Mouse (Mus musculus) hindbrain, embryonic 14.5 days (tissue): ENCODE data around the gene Mpnd. TPM values are rescaled to one million over a fixed set of nuclear protein-coding genes. Genes with fewer than 3 reads are reported as not detected.

Experiments used
- ATAC-seq: fragments of 200-750 bp; cut with Nextera tagmentation; 2 replicates; pipeline ENCODE4 v1.8.0; 2017; ENCODE audit warnings: moderate number of reproducible peaks, mild to moderate bottlenecking, moderate TSS enrichment, moderate library complexity; ENCODE audit not compliant: low FRiP score
- DNase-seq: peaks from one replicate; pipeline ENCODE4 v3.0.0-alpha.2; 2015; ENCODE audit warnings: low spot score
- H3K27ac ChIP-seq: fragments of 300-500 bp; sonication (generic); 2 replicates; pipeline ENCODE4 v1.5.1; 2014; ENCODE audit warnings: mild to moderate bottlenecking, moderate library complexity
- H3K27me3 ChIP-seq: fragments of 300-500 bp; sonication (generic); 2 replicates; pipeline ENCODE4 v1.6.1; 2014; ENCODE audit warnings: mild to moderate bottlenecking, low read length, mixed read lengths; ENCODE audit not compliant: control insufficient read depth, insufficient read depth
- H3K36me3 ChIP-seq: fragments of 300-500 bp; sonication (generic); replicated peaks from 2 replicates; pipeline ENCODE4 v1.6.1; 2014; ENCODE audit not compliant: control insufficient read depth, insufficient read depth
- H3K4me1 ChIP-seq: fragments of 300-500 bp; sonication (generic); replicated peaks from 2 replicates; pipeline ENCODE4 v1.6.1; 2014; ENCODE audit warnings: antibody characterized with exemption, low read length, mixed read lengths; ENCODE audit not compliant: control insufficient read depth, insufficient read depth
- H3K4me2 ChIP-seq: fragments of 300-500 bp; sonication (generic); replicated peaks from 2 replicates; pipeline ENCODE4 v1.6.1; 2014; ENCODE audit warnings: mild to moderate bottlenecking, moderate library complexity
- H3K4me3 ChIP-seq: fragments of 300-500 bp; sonication (generic); replicated peaks from 2 replicates; pipeline ENCODE4 v1.5.1; 2014; ENCODE audit warnings: mild to moderate bottlenecking, low read length
- H3K9ac ChIP-seq: fragments of 300-500 bp; sonication (generic); 2 replicates; pipeline ENCODE4 v1.6.1; 2014
- H3K9me3 ChIP-seq: fragments of 300-500 bp; sonication (generic); 2 replicates; pipeline ENCODE4 v1.6.1; 2016; ENCODE audit warnings: low read length; ENCODE audit not compliant: control insufficient read depth
- WGBS: fragments of 180-500 bp; shearing (Covaris S2); extraction: QIAGEN DNeasy Blood & Tissue Kit; methylation state at CpG from one replicate; pipeline ENCODE4 v1.1.7; 2014; 5-methylcytosine and 5-hydroxymethylcytosine counted together
- polyA plus RNA-seq: library from polyadenylated mRNA; unstranded; fragments of >200 nt; fragmentation: Nextera tagmentation; extraction: Ambion mirVana; gene quantifications from 2 replicates; pipeline ENCODE4 v1.2.1, GENCODE M21; 2014

Gene Mpnd
- polyA plus RNA-seq, 1 experiment from 2014 or later: 151 TPM

GRCm38 (mm10) chr17:56038583-56039261, 33.2 kb downstream of the Mpnd start:
- Histone ChIP-seq H3K4me1 (peaks cover 19% of the 10 kb centered on the region; the same call in 1 of the 2 replicates), H3K27ac (no peak overlapping the region), H3K9me3 (no peaks in the 10 kb centered on the region), H3K4me2 (no peak overlapping the region), H3K27me3 (no peaks in the 10 kb centered on the region), H3K36me3 (peaks cover 11% of the 10 kb centered on the region), H3K4me3 (no peak overlapping the region), H3K9ac (no peak overlapping the region)
- 88% methylated on average over 8 of the region's 8 CpGs for WGBS
- ATAC-seq (no peak), DNase-seq (no peak)

DNA sequence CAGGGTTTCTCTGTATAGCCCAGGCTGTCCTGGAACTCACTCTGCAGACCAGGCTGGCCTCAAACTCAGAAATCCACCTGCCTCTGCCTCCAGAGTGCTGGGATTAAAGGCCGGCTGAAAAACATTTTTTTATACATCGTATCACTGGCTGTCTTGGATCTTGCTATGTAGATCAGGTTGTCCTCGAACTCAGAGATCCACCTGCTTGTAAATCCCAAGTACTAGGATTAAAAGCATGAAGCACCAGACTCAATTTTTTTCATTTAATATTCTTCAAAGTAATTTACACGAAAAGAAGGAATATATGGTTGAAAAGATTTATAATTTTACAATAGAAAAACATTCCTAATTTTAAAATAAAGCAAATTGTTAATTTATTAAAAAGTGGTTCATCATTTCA, 33.8 kb downstream of the Mpnd start:
- Histone ChIP-seq H3K27me3 (no peaks in the 10 kb centered on the region), H3K4me1 (peaks cover 19% of the 10 kb centered on the region; the same call in 1 of the 2 replicates), H3K4me2 (peak overlapping the region; percentile 90; the same call in 1 of the 2 replicates), H3K9me3 (no peaks in the 10 kb centered on the region), H3K4me3 (peak overlapping the region; percentile 61), H3K27ac (no peak overlapping the region), H3K36me3 (peaks cover 5% of the 10 kb centered on the region), H3K9ac (no peak overlapping the region)
- WGBS: 81% methylated on average over 4 of the region's 4 CpGs
- ATAC-seq: no peak
- DNase-seq: no peak

GRCm38 (mm10) chr17:56040030-56040856, 34.7 kb downstream of the Mpnd start, which contains the start of gene Chaf1a:
Gene Chaf1a, plus strand, starts transcription at chr17:56040439.
- Histone ChIP-seq H3K4me1 (peaks cover 14% of the 10 kb centered on the region; the same call in 1 of the 2 replicates), H3K27ac (peak within 1 kb of the TSS; percentile 59), H3K36me3 (no peaks in the 10 kb centered on the region), H3K9me3 (no peaks in the 10 kb centered on the region), H3K4me3 (peak within 1 kb of the TSS; percentile 61), H3K27me3 (no peaks in the 10 kb centered on the region), H3K4me2 (peak within 1 kb of the TSS; percentile 90), H3K9ac (peak within 1 kb of the TSS; percentile 59)
- ATAC-seq: peak; percentile 87
- WGBS: under 1% methylated on average over 68 of the region's 68 CpGs
- peak; percentile 99 for DNase-seq

DNA sequence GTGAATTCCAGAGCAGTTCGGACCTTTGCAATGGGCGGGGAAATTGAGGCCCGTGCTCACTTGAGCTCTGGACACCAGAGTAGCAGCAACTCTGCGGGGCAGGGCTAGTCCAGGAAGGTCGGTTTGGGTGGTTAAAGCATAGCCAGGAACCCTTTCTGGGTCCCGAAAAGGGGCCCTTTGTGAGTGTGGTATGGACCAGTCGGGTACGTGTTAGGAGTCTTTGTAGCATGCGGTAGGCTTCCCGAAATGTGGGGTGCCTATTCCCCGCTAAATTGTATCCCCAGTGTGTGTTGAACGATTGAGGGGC, 35.3 kb downstream of the Mpnd start:
- no peaks in the 10 kb centered on the region for H3K27me3 ChIP-seq
- H3K4me2 ChIP-seq: peak overlapping the region; percentile 90
- peak overlapping the region; percentile 59 for H3K9ac ChIP-seq
- no peaks in the 10 kb centered on the region for H3K9me3 ChIP-seq
- H3K36me3 ChIP-seq: no peaks in the 10 kb centered on the region
- DNase-seq (no peak), ATAC-seq (no peak)
- peaks cover 9% of the 10 kb centered on the region; the same call in 1 of the 2 replicates for H3K4me1 ChIP-seq
- WGBS: 3% methylated on average over 12 of the region's 12 CpGs
- H3K4me3 ChIP-seq: peak overlapping the region; percentile 61
- H3K27ac ChIP-seq: no peak overlapping the region

DNA sequence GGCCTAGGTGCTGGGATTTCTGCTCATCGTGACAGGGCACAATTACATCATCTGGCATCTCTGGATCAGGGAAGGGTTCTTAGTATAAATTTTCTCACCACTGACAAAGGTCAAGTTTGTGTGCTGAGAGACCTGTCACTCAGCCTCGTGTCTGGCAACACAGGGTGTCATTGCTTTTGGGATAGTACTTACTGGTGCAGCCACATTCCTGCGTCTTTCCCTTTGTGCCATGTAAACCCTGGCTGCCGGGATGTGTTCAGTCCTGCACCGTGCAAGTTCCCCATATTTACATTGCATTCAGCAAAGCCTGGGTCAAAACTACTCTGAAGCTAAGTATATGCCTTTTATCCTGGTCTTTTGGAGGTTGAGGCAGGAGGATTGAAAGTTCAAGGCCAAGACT, 45.9 kb downstream of the Mpnd start:
- H3K4me3 ChIP-seq: no peak overlapping the region
- H3K27ac ChIP-seq: no peak overlapping the region
- H3K27me3 ChIP-seq: no peaks in the 10 kb centered on the region
- DNase-seq: no peak
- WGBS: 90% methylated on average over 5 of the region's 5 CpGs
- no peaks in the 10 kb centered on the region for H3K4me1 ChIP-seq
- H3K9ac ChIP-seq: no peak overlapping the region
- no peaks in the 10 kb centered on the region for H3K9me3 ChIP-seq
- H3K36me3 ChIP-seq: peaks cover 14% of the 10 kb centered on the region; the same call in 1 of the 2 replicates
- no peak overlapping the region for H3K4me2 ChIP-seq
- no peak for ATAC-seq

- ATAC-seq (no peak), DNase-seq (no peak)
- H3K36me3 ChIP-seq: peaks cover 12% of the 10 kb centered on the region
Measured at GRCm38 (mm10) chr17:56054938-56055337, 49.4 kb downstream of the Mpnd start.

GRCm38 (mm10) chr17:56055945-56056678, 50.6 kb downstream of the Mpnd start:
- Histone ChIP-seq H3K9me3 (no peaks in the 10 kb centered on the region), H3K4me1 (no peaks in the 10 kb centered on the region), H3K27me3 (no peaks in the 10 kb centered on the region), H3K36me3 (peaks cover 19% of the 10 kb centered on the region), H3K27ac (0 out of 2 replicates have a peak overlapping the region, but pooled peaks have one; percentile 14), H3K9ac (no peak overlapping the region), H3K4me3 (no peak overlapping the region), H3K4me2 (no peak overlapping the region)
- ATAC-seq: peak; percentile 27; the same call in 1 of the 2 replicates
- 65% methylated on average over 4 of the region's 4 CpGs for WGBS
- no peak for DNase-seq

More at GRCm38 (mm10) chr17:56054938-56055337, 49.4 kb downstream of the Mpnd start:
- no peaks in the 10 kb centered on the region for H3K9me3 ChIP-seq
- H3K9ac ChIP-seq: no peak overlapping the region
- no peak overlapping the region for H3K4me2 ChIP-seq
- H3K27me3 ChIP-seq: no peaks in the 10 kb centered on the region
- H3K4me1 ChIP-seq: no peaks in the 10 kb centered on the region
- H3K27ac ChIP-seq: no peak overlapping the region
- H3K4me3 ChIP-seq: no peak overlapping the region

DNA sequence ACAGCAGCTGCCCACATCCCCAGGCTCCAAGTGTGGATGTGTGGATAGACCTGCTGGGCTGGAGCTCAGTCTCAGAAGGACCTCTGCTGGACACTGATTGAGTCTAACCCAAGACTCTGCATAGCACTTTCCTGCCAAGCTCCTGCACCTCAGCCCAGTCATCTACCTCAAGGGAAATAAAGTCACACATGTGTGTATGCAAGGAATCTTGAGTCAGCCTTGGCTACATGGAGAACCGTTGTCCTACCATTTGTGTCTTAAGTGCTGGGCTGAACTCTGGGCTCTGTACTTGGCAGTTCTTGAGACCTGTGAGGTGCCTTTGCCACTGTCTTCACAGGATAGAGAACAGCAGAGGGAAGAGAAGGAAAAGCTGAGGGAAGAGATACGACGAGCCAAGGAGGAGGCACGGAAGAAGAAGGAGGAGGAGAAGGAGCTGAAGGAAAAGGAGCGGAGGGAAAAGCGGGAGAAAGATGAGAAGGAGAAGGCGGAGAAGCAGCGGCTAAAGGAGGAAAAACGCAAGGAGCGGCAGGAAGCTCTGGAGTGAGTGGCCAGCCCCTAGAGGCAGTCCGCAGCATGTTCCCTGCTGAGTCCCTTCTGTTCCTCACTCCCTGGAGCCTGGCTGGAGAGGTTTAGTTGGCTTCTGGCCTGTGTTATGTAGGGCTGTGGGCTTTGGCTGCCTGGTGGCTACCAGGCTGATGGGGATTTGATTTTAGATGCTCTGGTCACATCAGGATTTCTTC, 52.0 kb downstream of the Mpnd start:
- Histone ChIP-seq H3K27ac (no peak overlapping the region), H3K4me2 (no peak overlapping the region), H3K4me1 (no peaks in the 10 kb centered on the region), H3K9ac (no peak overlapping the region), H3K27me3 (no peaks in the 10 kb centered on the region), H3K9me3 (no peaks in the 10 kb centered on the region), H3K4me3 (no peak overlapping the region), H3K36me3 (peaks cover 27% of the 10 kb centered on the region)
- DNase-seq (no peak), ATAC-seq (no peak)
- 84% methylated on average over 11 of the region's 11 CpGs for WGBS
